Mouse (Mus musculus): ENCODE results near the gene Agap1. TPM values are rescaled to one million over a fixed set of nuclear protein-coding genes. Genes with fewer than 3 reads are reported as not detected.

The Agap1 gene
- polyA plus RNA-seq, 1 experiment from 2014 or later: 17.6 TPM

DNA sequence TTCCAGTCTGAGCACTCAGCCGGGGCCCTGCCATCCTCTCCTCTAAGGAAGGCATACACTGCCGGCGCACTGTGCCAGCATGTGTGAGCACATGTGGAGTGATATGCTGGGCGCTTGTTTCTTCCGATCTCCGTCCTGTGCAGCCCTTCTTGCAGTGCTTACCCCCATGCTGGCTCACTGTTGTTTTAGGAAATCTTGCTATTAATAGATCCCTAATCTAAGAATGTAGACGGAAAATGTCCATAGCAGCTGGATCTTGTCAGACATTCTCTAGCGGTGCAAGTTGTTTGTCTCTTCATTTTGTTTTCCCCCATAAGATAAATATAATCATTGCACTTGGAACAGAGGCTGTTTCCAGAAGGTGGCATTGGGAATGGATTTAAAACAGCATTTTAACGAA lies 79.1 kb downstream of the Agap1 start:
- Histone ChIP-seq H3K36me3 (ENCODE audit: control insufficient read depth, insufficient read depth, low read length) (no peaks in the 10 kb centered on the region), H3K4me1 (ENCODE audit: control insufficient read depth, insufficient read depth, low read length) (peaks cover 28% of the 10 kb centered on the region), H3K27me3 (ENCODE audit: control insufficient read depth, insufficient read depth, low read length) (no peaks in the 10 kb centered on the region), H3K9me3 (ENCODE audit: control insufficient read depth, low read depth, low read length) (no peaks in the 10 kb centered on the region), H3K27ac (ENCODE audit: low read length) (peak overlapping the region; percentile 48; the same call in 1 of the 2 replicates), H3K9ac (replicated peaks; ENCODE audit: low read depth, low read length) (no peak overlapping the region), H3K4me2 (replicated peaks; ENCODE audit: low read depth, low read length) (peak overlapping the region; percentile 18; the same call in 1 of the 2 replicates), H3K4me3 (ENCODE audit: low read depth, low read length) (no peak overlapping the region)
- no peak for ATAC-seq (ENCODE audit: insufficient number of reproducible peaks, insufficient read depth, low FRiP score, low read depth)
- WGBS: 42% methylated on average over 9 of the region's 9 CpGs

DNA sequence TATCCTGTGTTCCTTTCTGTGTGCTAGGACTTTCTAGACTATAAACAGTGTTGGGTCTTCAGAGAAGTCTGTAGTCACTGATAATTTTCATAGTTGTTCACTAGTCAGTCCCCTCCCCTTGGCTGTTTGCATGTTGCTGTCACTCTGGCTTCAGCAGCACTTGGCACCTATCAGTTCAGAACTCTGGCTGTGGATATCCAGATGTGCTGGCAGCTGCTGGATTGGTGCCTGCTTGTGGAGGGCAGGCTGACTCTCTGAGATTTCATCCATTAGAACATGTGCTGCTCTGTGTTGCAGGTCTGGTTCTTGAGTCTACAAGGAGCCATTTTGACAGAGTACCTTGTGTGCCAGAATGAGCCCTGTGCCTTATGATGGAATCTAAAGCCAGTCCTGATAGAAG lies 80.6 kb downstream of the Agap1 start:
- Histone ChIP-seq H3K4me3 (ENCODE audit: low read depth, low read length) (no peak overlapping the region), H3K4me1 (ENCODE audit: control insufficient read depth, insufficient read depth, low read length) (peaks cover 16% of the 10 kb centered on the region), H3K27ac (ENCODE audit: low read length) (no peak overlapping the region), H3K9me3 (ENCODE audit: control insufficient read depth, low read depth, low read length) (no peaks in the 10 kb centered on the region), H3K4me2 (replicated peaks; ENCODE audit: low read depth, low read length) (no peak overlapping the region), H3K9ac (replicated peaks; ENCODE audit: low read depth, low read length) (no peak overlapping the region), H3K36me3 (ENCODE audit: control insufficient read depth, insufficient read depth, low read length) (no peaks in the 10 kb centered on the region), H3K27me3 (ENCODE audit: control insufficient read depth, insufficient read depth, low read length) (no peaks in the 10 kb centered on the region)
- ATAC-seq (ENCODE audit: insufficient number of reproducible peaks, insufficient read depth, low FRiP score, low read depth): no peak

DNA sequence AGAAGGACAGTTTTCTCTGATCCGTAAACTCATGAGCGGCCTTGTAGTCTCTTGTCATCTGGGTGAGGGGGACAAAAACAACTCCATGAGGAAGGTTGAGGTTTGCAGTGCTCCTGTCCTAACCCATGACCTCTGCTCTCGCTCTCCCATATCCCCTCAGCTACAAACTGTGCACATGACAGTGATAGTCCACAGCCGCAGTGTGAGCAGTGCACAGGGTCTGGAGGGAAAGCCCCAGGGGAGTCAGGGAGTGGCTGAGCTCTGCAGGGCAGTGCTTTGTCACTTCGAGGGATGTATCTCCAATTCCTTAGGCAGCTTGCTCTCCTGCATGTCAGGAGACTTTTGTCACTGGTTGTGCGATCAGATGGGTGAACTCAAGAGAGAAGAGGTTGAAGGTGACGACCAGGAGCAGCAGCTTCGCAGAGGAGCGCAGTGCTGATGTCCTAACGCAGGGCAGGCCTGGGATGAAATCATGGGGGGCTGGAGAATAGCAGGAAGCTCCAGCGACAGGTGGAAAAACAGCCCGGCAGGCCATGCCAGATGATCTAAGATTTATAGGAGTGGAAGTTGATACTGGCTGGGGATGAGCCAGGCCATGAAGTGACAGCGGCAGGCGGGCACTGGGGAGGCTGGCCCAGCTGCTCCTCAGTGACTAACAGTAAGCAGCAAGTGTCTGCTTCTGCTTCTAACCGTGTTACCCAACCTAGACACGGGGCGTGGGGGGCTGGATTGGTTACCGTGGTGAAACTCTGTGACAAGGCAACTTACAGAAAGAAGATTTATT lies 83.7 kb downstream of the Agap1 start:
- Histone ChIP-seq H3K4me3 (ENCODE audit: low read depth, low read length) (no peak overlapping the region), H3K9ac (replicated peaks; ENCODE audit: low read depth, low read length) (no peak overlapping the region), H3K27ac (ENCODE audit: low read length) (no peak overlapping the region), H3K27me3 (ENCODE audit: control insufficient read depth, insufficient read depth, low read length) (no peaks in the 10 kb centered on the region), H3K9me3 (ENCODE audit: control insufficient read depth, low read depth, low read length) (no peaks in the 10 kb centered on the region), H3K36me3 (ENCODE audit: control insufficient read depth, insufficient read depth, low read length) (no peaks in the 10 kb centered on the region), H3K4me1 (ENCODE audit: control insufficient read depth, insufficient read depth, low read length) (peaks cover 24% of the 10 kb centered on the region), H3K4me2 (replicated peaks; ENCODE audit: low read depth, low read length) (no peak overlapping the region)
- 55% methylated on average over 18 of the region's 18 CpGs for WGBS
- ATAC-seq (ENCODE audit: insufficient number of reproducible peaks, insufficient read depth, low FRiP score, low read depth): no peak

DNA sequence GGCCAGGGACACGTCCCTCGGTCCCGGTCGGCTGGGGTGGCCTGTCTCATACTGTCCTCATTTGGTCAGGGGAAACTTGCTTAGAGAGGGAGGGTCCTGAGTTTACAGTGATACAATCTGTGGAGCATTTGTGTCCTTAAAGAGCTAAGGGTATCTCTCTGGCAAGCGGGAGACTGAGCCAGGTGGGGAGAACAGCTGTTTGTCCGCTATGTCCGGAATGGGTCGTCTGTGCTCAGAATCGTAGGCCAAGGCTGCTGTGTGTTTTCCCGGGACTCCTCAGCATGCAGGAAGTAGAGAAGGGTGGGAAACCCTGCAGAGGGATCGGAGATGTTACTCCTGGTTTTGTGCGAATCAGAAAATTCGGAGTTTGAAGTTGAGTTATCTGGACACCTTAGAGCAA lies 84.5 kb downstream of the Agap1 start:
- Histone ChIP-seq H3K4me3 (ENCODE audit: low read depth, low read length) (no peak overlapping the region), H3K4me2 (replicated peaks; ENCODE audit: low read depth, low read length) (no peak overlapping the region), H3K36me3 (ENCODE audit: control insufficient read depth, insufficient read depth, low read length) (no peaks in the 10 kb centered on the region), H3K27ac (ENCODE audit: low read length) (no peak overlapping the region), H3K4me1 (ENCODE audit: control insufficient read depth, insufficient read depth, low read length) (peaks cover 20% of the 10 kb centered on the region), H3K27me3 (ENCODE audit: control insufficient read depth, insufficient read depth, low read length) (no peaks in the 10 kb centered on the region), H3K9me3 (ENCODE audit: control insufficient read depth, low read depth, low read length) (no peaks in the 10 kb centered on the region), H3K9ac (replicated peaks; ENCODE audit: low read depth, low read length) (no peak overlapping the region)
- no peak for ATAC-seq (ENCODE audit: insufficient number of reproducible peaks, insufficient read depth, low FRiP score, low read depth)
- 73% methylated on average over 13 of the region's 13 CpGs for WGBS

DNA sequence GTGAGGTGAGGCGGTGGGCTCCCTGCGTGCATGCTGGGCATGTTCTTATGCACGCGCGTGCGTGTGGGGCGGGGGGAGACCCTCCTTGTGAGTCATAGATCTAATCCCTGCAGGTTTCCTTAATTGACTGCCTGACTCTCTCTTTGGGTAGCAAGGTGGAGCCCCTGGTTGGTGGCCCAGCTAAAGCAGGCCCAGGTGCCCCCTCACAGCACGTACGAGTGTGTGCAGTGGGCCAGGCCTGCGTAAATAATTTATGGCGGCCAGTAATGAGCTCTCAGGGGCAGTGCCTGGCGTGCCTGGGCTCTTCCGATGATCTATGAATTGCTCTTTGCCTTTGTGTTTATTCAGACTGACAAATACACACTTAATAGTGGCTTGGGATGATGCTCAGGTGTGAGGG lies 86.5 kb downstream of the Agap1 start:
- WGBS: 56% methylated on average over 13 of the region's 13 CpGs

DNA sequence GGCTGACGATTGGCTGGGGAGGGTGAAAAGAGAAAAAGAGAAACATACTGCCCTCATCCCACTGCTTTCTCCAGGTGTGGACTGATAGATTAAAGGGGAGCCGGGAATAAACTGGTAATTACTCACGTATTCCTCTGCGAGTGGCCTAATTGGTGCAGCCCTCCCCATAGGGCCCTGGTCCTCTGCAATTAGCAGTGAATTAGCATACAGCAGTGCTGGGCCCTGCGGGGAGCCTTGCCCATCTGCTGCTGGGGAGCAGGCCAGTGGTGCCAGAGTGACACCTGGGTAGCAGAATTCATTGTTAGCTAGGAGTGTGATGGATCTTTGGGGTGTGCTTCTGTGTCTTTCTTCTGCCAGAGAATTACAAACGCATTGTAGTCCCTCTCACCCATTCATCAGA lies 87.9 kb downstream of the Agap1 start:
- H3K4me2 ChIP-seq (replicated peaks; ENCODE audit: low read depth, low read length): no peak overlapping the region
- no peaks in the 10 kb centered on the region for H3K9me3 ChIP-seq (ENCODE audit: control insufficient read depth, low read depth, low read length)
- no peak overlapping the region for H3K27ac ChIP-seq (ENCODE audit: low read length)
- no peaks in the 10 kb centered on the region for H3K27me3 ChIP-seq (ENCODE audit: control insufficient read depth, insufficient read depth, low read length)
- WGBS: 57% methylated on average over 6 of the region's 6 CpGs
- H3K9ac ChIP-seq (replicated peaks; ENCODE audit: low read depth, low read length): no peak overlapping the region
- H3K36me3 ChIP-seq (ENCODE audit: control insufficient read depth, insufficient read depth, low read length): no peaks in the 10 kb centered on the region
- H3K4me1 ChIP-seq (ENCODE audit: control insufficient read depth, insufficient read depth, low read length): peaks cover 10% of the 10 kb centered on the region; the same call in 1 of the 2 replicates
- H3K4me3 ChIP-seq (ENCODE audit: low read depth, low read length): no peak overlapping the region
- no peak for ATAC-seq (ENCODE audit: insufficient number of reproducible peaks, insufficient read depth, low FRiP score, low read depth)

More for the DNA sequence above, 86.5 kb downstream of the Agap1 start:
- Histone ChIP-seq H3K27ac (ENCODE audit: low read length) (no peak overlapping the region), H3K9ac (replicated peaks; ENCODE audit: low read depth, low read length) (no peak overlapping the region), H3K4me3 (ENCODE audit: low read depth, low read length) (no peak overlapping the region), H3K27me3 (ENCODE audit: control insufficient read depth, insufficient read depth, low read length) (no peaks in the 10 kb centered on the region), H3K9me3 (ENCODE audit: control insufficient read depth, low read depth, low read length) (no peaks in the 10 kb centered on the region), H3K36me3 (ENCODE audit: control insufficient read depth, insufficient read depth, low read length) (no peaks in the 10 kb centered on the region), H3K4me2 (replicated peaks; ENCODE audit: low read depth, low read length) (no peak overlapping the region), H3K4me1 (ENCODE audit: control insufficient read depth, insufficient read depth, low read length) (peaks cover 11% of the 10 kb centered on the region; the same call in 1 of the 2 replicates)
- ATAC-seq (ENCODE audit: insufficient number of reproducible peaks, insufficient read depth, low FRiP score, low read depth): no peak

DNA sequence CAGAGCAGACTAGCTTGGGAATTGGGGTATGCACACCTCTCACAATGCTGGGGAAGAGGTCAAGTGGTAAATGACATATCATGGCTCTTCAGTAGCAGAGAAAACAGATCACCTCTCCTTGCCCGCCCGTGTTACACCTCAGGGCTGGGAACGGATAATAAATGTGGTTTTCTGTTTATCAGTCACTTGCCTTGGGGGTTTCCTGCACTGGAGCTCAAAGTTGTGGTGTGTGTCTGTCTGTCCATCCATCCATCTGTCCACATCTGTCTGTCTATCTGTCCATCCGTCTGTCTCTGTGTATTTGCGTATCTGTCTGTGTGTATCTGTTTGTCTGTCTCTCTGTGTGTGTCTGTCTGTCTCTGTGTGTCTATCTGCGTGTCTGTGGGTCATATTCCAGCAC lies 88.7 kb downstream of the Agap1 start:
- no peak overlapping the region for H3K27ac ChIP-seq (ENCODE audit: low read length)
- H3K4me2 ChIP-seq (replicated peaks; ENCODE audit: low read depth, low read length): no peak overlapping the region
- H3K36me3 ChIP-seq (ENCODE audit: control insufficient read depth, insufficient read depth, low read length): no peaks in the 10 kb centered on the region
- H3K27me3 ChIP-seq (ENCODE audit: control insufficient read depth, insufficient read depth, low read length): no peaks in the 10 kb centered on the region
- H3K9me3 ChIP-seq (ENCODE audit: control insufficient read depth, low read depth, low read length): no peaks in the 10 kb centered on the region
- no peak for ATAC-seq (ENCODE audit: insufficient number of reproducible peaks, insufficient read depth, low FRiP score, low read depth)
- H3K4me1 ChIP-seq (ENCODE audit: control insufficient read depth, insufficient read depth, low read length): peaks cover 13% of the 10 kb centered on the region; the same call in 1 of the 2 replicates
- H3K9ac ChIP-seq (replicated peaks; ENCODE audit: low read depth, low read length): no peak overlapping the region
- WGBS: 76% methylated on average over 6 of the region's 6 CpGs
- no peak overlapping the region for H3K4me3 ChIP-seq (ENCODE audit: low read depth, low read length)

DNA sequence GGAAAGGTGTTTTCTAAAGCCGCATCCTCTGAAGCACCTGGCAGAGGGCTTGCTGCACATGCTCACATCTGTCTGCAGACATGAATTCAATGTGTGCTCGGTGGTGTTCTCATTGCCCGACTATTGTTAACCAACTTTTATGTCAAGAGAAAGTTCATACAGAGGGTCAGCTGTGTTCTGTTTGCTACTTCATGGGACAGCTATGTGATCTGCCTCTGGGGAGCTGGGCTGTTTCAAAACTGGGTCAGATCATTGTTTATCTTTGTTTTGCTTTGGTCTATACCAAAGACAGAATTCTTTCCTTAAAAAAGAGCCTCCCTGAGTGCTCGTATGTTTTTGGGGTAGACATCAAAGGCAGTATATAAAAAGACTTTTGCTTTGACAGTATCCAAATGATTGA lies 89.5 kb downstream of the Agap1 start:
- Histone ChIP-seq H3K4me3 (ENCODE audit: low read depth, low read length) (no peak overlapping the region), H3K27me3 (ENCODE audit: control insufficient read depth, insufficient read depth, low read length) (no peaks in the 10 kb centered on the region), H3K9ac (replicated peaks; ENCODE audit: low read depth, low read length) (no peak overlapping the region), H3K27ac (ENCODE audit: low read length) (no peak overlapping the region), H3K36me3 (ENCODE audit: control insufficient read depth, insufficient read depth, low read length) (no peaks in the 10 kb centered on the region), H3K4me2 (replicated peaks; ENCODE audit: low read depth, low read length) (no peak overlapping the region), H3K4me1 (ENCODE audit: control insufficient read depth, insufficient read depth, low read length) (peaks cover 13% of the 10 kb centered on the region), H3K9me3 (ENCODE audit: control insufficient read depth, low read depth, low read length) (no peaks in the 10 kb centered on the region)
- no peak for ATAC-seq (ENCODE audit: insufficient number of reproducible peaks, insufficient read depth, low FRiP score, low read depth)
- 88% methylated on average over 4 of the region's 4 CpGs for WGBS

DNA sequence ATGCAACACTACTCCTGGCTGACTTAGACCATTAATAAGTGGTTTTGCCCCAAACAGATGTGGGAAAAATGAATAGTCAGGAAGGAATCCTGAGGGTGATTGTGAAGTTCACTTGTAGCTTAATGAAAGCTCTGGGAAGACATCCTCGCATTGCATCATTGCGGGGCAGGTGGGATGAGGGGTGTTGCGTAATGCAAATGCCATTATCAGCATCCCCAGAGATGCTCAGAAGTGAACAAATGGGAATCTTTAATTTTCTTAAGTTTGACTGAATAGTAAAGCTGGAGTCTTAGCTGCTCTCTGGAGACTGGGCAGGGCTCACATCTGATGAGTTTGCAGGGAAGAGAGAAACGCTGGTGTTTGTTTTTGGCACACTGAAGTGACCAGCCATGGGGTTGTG lies 90.5 kb downstream of the Agap1 start:
- Histone ChIP-seq H3K4me3 (ENCODE audit: low read depth, low read length) (no peak overlapping the region), H3K9me3 (ENCODE audit: control insufficient read depth, low read depth, low read length) (no peaks in the 10 kb centered on the region), H3K36me3 (ENCODE audit: control insufficient read depth, insufficient read depth, low read length) (no peaks in the 10 kb centered on the region), H3K4me1 (ENCODE audit: control insufficient read depth, insufficient read depth, low read length) (peaks cover 13% of the 10 kb centered on the region), H3K9ac (replicated peaks; ENCODE audit: low read depth, low read length) (no peak overlapping the region), H3K4me2 (replicated peaks; ENCODE audit: low read depth, low read length) (no peak overlapping the region), H3K27ac (ENCODE audit: low read length) (no peak overlapping the region), H3K27me3 (ENCODE audit: control insufficient read depth, insufficient read depth, low read length) (no peaks in the 10 kb centered on the region)
- 82% methylated on average over 4 of the region's 4 CpGs for WGBS
- ATAC-seq (ENCODE audit: insufficient number of reproducible peaks, insufficient read depth, low FRiP score, low read depth): no peak

Measured in stomach, embryonic 14.5 days (tissue).